ENCODE assay signal across 19 mouse cellular contexts in genomic region chr2:33835038-33835437, GRCm38 (mm10).
"Had no signal": no experiment of that assay in that cellular context is flagged by ENCODE, and none has a peak within 500 bp of the region (broad histone marks: within the 10 kb centered on the region; RNA-seq: fewer than 3 reads in every experiment).

No protein-coding gene starts in this region.

- H3K9me3 ChIP-seq: liver, embryonic 12.5 days; lung, embryonic 15.5 days; megakaryocyte, embryonic 14.5 days; neural tube, embryonic 12.5 days had no signal

- H3K27ac ChIP-seq: lung, embryonic 15.5 days; macrophage; neural tube, embryonic 12.5 days had no signal

- DNase-seq: lung, adult 2 months; lung, postnatal 14 days; lung, postnatal 36 days; midbrain, embryonic 14.5 days; retina, postnatal 1 day; right cerebral cortex, adult 18-20 months; right cerebral cortex, postnatal 25 days; right cerebral cortex, postnatal 4 days; spleen, adult 18-20 months; thymus, adult 2 months; thymus, postnatal 25 days; thymus, postnatal 4 days had no signal

- H3K27me3 ChIP-seq: liver, embryonic 12.5 days; lung, embryonic 15.5 days; megakaryocyte, embryonic 14.5 days; neural tube, embryonic 12.5 days had no signal

- H3K4me2 ChIP-seq: liver, embryonic 12.5 days; lung, embryonic 15.5 days; midbrain, embryonic 11.5 days; neural tube, embryonic 12.5 days had no signal

- H3K4me3 ChIP-seq: liver, embryonic 12.5 days; lung, embryonic 15.5 days; megakaryocyte, embryonic 14.5 days; neural tube, embryonic 12.5 days had no signal

- H3K9ac ChIP-seq: liver, embryonic 12.5 days; lung, embryonic 15.5 days; neural tube, embryonic 12.5 days had no signal

- ATAC-seq: liver, embryonic 12.5 days; lung, postnatal 0 days had no signal
